Mouse (Mus musculus) inflammation-experienced regulatory T-cells, adult 6 months (primary cell): ENCODE results near the gene Mrps15. TPM values are rescaled to one million over a fixed set of nuclear protein-coding genes. Genes with fewer than 3 reads are reported as not detected.

Experiments
- polyA plus RNA-seq, 3 experiments: library from polyadenylated mRNA; unstranded; fragments of 100-300 nt; shearing (Covaris generic); gene quantifications; one replicate each; pipeline ENCODE4 v1.2.1; 2017

Gene Mrps15
- polyA plus RNA-seq, 3 experiments from 2014 or later: 56.3 to 65.7 (median 64.4) TPM

Other genes with a start within 250 kb of the Mrps15 start
- gene Csf3r, start 22.4 kb upstream of the Mrps15 start, polyA plus RNA-seq: under 1 TPM in 1 of 3 experiments, not detected in 2; 0.44 TPM
- gene Oscp1, start 11.6 kb downstream of the Mrps15 start, polyA plus RNA-seq: under 1 TPM; 0.24 to 0.66 (median 0.26) TPM
- gene Lsm10, start 49.7 kb downstream of the Mrps15 start, polyA plus RNA-seq: 10 to 100 TPM; 55.6 to 76.5 (median 73.4) TPM
- gene Stk40, start 57.0 kb downstream of the Mrps15 start, polyA plus RNA-seq: 10 to 100 TPM; 11.0 to 27.7 (median 16.5) TPM
- 10 to 100 TPM in 2 of 3 experiments, 1 to 10 TPM in 1; 8.5 to 14.5 (median 11.7) TPM for gene Eva1b, start 100.8 kb downstream of the Mrps15 start, polyA plus RNA-seq
- 1 to 10 TPM in 1 of 3 experiments, under 1 TPM in 2; 0.24 to 1.3 (median 0.59) TPM for gene Sh3d21, start 116.6 kb downstream of the Mrps15 start, polyA plus RNA-seq
- gene Thrap3, start 155.8 kb downstream of the Mrps15 start, polyA plus RNA-seq: 100 to 1,000 TPM; 198 to 359 (median 205) TPM
- 1 to 10 TPM; 3.2 to 6.6 (median 5.1) TPM for gene Map7d1, start 209.4 kb downstream of the Mrps15 start, polyA plus RNA-seq
- gene Trappc3, start 215.4 kb downstream of the Mrps15 start, polyA plus RNA-seq: 10 to 100 TPM; 55.8 to 71.3 (median 70.8) TPM
- not detected for gene Col8a2, start 239.9 kb downstream of the Mrps15 start, polyA plus RNA-seq